Mouse (Mus musculus) regulatory T cell (primary cell): ENCODE data around the gene Casp8.
"Not testable (repeated sequence)": the region's sequence is repeated elsewhere in the genome, so short reads cannot be mapped to it uniquely, and the experiment has no call there.

Experiments
- in situ Hi-C: fragments of 300-600 bp; cut with MboI, MseI; formaldehyde crosslinking; loops from one replicate; pipeline ENCODE4 v1.15.1; 2025; ENCODE audit warnings: high pct_unique_total_duplicates

The Casp8 gene

DNA sequence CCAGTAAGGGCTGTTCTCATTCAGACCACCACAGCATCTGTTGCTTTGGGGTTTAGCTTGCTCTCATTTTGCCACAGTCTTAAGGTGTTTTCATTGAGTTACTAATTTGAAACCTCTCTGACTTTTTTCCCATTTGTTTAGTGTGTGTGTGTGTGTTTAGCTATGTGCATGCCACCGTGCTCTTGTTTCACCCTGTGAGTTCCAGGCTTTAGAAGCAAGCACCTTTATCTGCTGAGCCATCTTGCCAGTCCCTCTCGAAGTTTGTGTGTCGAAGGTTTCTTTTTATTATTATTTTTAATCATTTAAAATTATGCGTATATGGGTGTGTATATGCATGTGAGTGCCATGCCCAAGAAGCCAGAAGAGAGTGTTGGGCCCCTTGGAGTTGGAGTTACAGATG, 3.7 kb downstream of the Casp8 start:
- in situ Hi-C loops = no loop called here

DNA sequence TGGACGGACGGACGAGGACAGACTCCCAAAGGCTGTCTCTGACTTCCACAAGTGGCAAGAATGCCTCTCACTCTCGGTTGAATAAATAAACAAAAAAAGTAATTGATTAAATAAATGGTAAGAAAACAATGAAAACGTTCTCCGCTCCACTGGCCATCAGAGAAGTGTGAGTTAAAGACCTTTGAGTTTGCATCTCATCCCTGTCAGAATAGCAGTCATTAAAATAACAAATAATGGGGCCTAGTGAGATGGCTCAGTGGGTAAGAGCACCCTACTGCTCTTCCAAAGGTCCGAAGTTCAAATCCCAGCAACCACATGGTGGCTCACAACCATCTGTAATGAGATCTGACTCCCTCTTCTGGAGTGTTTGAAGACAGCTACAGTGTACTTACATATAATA, 5.5 kb downstream of the Casp8 start:
- in situ Hi-C loops = not testable (repeated sequence)

DNA sequence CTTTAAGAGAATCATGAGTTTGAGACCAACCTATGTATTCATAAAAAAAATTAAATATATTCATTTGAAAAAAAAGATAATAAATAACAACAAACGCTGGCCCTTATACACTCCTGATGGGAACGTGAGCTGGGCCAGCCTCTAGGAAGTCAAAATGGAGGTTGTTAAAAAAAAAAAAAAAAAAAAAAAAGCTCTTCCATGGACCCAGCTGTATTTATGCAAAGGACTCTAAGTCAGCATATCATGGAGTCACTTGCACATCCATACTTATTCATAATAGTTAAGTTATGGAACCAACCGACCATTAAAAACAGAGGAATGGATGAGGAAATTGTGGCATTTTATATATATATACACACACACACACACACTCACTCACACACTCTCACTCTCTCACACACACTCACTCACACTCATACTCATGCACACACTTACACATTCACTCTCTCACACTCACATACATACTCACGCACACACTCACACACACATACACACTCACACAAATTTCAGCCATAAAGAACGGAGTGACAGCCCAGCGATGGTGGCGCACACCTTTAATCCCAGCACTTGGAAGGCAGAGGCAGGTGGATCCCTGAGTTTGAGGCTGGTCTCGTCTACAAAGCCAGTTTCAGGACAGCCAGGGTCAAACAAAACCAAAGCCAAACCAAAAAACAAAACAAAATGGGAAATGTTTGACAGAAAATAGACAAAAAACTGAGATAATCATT, 6.5 kb downstream of the Casp8 start:
- in situ Hi-C loops = no loop called here

DNA sequence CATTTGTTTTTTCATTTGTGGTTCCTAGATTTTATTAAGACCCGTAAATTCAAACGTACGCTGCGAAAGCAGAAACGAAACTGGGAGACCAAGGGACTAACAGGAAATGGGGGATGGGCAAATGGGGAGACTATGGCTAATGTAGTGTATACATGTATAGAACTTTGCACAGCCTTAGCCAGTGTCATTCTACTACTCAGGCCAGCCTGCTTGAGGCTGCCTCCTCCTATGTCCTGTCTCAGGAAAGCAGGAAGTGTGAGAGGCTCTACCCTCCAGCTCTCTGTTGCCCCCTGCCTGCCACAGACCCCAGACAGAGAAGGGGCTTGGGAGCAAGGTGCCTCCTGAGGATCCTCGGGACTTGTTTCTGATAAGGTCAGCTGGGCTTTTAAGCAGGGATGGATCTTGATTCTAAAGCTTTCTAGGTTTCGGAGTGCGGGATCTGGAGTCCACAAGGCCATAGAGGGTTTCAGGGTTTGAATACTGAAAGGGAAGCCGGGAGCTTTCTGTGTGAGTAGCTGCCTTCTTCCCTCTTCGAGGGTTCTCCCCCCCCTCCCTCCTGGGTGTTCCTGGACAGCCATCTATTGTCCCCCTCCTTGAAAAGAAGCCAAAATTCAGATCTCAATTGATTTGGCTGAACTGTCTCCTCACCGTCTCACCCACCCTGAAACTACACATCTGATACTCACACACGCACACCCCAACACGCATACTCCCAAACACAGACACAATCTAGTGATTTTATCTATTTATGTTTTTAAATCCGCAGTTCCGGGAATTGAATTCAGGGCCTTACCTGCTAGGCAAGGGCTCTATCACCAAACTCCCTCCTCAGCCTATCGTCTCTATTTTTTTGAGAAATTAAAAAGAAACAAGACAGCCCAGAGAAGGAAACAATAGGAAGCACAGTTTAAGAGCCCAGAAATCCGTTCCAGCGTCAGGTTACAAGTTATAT, 7.4 kb downstream of the Casp8 start:
- in situ Hi-C loops = no loop called here

DNA sequence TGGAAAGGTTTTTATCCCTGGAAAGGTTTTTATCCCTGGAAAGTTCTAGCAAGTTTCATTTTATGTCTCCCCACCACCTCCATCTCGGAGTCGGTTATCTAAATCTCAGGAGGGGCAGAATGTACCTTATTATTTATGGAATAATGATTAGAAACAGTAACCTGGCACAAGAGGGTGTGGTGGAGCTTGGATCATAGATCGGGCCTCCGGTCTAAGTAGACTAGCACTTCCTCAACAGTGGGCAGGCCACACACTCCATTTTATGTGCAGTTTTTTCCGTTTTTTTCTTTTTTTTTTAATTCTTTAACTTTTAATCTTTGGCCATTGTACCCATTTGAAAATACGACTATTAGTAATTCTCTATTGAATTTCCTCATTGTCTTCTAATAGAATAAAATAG, 8.4 kb downstream of the Casp8 start:
- in situ Hi-C loops = no loop called here

DNA sequence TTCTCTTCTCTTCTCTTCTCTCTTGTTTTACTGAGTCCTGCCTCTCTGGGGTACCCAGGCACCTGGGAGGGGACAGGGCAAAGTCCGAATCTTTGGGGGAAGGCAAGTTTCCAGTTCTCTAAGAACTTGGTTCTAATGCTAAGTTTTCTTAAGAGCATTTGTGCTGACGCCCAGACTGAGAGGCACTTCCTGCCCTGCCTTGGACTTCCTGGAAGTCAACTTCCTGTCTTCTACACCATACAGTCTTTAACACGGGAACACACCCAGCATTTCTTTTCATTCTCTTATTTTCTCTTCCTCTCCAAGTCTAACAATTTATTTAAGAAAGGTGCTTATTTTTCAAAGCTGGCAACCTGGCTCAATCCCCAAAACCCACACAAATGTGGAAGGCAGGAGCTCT, 11.5 kb downstream of the Casp8 start:
- in situ Hi-C loops = no loop called here

DNA sequence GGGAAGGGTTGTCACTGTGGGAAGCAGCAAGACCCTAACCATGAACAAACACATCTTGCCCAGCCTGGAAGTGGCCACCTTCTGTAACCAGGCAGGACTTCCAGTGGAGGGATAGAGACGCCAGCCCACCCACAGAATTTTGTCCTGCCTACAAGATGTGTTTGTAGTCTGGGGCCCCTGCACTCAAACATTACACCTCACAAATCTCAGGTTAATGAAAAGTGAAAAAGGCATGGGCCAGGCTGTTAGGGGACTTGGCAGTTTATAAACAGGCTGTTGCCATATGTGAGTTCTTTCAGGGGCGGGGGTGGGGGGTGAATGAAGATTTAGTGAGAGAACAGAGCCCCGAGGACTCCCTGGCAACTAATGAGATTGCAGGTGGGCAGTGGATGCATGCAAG, 31.1 kb downstream of the Casp8 start:
- in situ Hi-C loops = no loop called here

DNA sequence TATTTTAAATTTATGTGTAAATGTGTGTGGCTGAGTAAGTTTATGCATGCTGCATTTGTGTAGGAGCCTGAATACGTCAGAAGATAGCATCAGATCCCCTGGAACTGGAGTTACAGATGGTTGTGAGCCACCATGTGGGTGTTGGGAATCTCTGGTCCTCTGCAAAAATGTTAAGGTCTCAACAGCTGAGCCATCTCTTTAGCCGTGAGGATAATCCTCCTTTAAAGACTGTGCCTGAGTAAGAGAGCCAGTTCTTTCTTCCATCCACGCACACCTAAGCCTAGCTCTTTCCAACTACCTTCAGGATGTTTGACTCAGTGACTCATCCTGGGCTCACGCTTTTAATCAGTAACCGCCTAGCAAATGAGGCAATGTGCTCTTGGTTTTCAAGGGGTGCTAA, 35.6 kb downstream of the Casp8 start:
- in situ Hi-C loops = no loop called here

DNA sequence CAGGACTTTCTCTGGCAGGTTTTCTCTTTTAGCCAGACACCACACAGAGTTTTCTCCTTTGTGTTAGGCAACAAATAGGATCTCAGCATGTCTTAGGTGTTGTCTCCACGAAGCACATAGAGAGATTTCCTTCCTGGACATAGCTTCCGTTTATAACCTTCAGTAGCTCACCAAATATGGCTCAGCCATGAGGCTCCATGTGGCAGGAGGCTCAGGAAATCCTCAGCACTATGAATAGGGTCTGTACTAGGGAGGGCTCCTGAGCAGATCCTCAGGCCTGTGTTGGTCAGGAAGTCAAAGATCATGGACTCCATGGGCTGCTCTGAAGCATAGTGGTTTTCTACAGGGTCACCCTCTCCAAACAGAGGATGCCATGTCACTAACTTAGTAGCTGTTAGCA, 37.0 kb downstream of the Casp8 start:
- in situ Hi-C loops = no loop called here

DNA sequence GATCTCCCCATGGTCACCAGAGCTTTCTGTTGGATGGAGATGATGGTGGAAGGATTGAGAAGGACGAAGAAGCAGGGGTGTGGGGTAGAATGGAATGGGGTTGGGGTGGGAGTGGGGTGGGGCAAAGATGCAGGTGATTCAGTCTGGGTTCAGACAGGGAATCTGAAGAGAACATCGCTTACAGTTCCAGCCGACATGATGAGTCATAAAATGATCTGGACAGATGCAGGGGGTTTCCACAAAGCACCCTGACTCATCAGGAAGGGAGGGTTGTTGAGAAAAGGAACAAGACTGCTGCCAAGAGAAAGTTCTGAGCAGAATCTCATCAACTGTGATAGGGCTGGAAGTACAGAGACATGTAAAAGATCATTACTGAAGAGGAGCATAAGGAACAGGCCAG, 61.6 kb downstream of the Casp8 start:
- in situ Hi-C loops = loop anchor here (5.0 kb wide), 1 partner anchor 35 kb away; no protein-coding TSS in a partner anchor

DNA sequence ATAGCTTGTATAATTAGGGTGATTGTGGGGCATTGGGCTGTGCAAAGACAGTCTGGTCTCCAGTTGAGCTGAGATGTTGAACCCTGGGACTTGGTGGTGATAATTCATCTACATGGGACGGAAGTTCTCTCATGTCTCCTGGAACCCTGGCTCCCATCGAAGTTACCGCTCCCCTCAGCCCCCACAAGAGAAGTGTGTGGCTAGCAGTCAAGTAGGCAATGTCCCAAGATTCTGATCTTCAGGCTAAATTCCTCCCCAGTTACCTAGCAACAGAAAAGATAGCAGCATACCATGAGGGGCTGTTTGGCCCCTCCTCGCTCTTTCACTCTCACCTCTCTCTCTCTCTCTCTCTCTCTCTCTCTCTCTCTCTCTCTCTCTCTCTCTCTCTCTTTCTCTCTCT, 64.0 kb downstream of the Casp8 start:
- in situ Hi-C loops = loop anchor here (5.0 kb wide), 1 partner anchor 33 kb away; no protein-coding TSS in a partner anchor

DNA sequence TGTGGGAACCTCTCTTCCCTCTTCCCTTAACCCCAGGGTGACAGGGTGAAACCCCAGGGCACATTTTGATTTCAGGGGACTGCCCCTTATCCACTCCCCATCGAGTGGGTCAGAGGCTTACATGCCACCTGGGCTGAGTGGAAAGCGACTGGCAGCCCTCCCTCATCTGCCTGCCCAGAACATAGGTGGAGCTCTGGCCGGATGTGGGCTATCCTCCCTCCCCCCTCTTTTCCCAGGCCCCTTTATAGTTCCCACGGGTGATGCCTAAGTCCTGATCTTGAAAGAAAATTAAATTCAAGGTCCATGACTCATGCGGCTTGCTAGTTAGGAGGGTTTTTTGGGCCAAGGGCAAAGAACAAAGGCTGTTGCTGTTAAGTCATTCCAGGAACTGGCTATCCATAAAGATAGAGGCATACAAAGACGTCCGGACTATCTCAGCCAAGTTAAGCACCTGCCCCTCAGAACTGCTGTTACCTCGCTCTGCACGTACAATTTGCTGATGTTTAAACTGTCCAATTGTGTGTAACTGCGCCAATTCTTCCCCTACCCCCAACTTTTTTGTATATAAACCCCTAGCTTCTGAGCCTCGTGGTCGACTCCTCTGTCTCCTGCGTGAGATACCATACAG, 64.7 kb downstream of the Casp8 start:
- in situ Hi-C loops = loop anchor here (5.0 kb wide), 1 partner anchor 32 kb away; no protein-coding TSS in a partner anchor

DNA sequence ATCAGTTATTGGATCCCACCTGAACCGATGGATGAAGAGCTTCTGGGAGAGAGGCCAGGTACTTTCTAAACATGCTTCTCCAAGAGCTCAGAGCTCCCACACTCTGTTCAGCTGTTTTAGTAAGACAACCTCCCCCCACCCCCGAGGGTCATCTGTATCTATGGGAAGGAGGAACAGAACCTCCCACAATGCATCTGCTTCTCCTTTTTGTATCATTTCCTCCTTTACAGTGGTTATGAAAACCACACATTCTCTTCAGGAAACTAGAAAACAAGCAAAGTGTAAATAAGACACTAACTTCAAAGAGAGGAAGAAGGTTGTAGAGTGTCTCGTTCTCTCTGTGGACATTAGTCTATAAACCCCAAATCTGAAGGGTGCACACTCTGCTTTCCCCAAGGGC, 65.4 kb downstream of the Casp8 start:
- in situ Hi-C loops = not testable (repeated sequence)

DNA sequence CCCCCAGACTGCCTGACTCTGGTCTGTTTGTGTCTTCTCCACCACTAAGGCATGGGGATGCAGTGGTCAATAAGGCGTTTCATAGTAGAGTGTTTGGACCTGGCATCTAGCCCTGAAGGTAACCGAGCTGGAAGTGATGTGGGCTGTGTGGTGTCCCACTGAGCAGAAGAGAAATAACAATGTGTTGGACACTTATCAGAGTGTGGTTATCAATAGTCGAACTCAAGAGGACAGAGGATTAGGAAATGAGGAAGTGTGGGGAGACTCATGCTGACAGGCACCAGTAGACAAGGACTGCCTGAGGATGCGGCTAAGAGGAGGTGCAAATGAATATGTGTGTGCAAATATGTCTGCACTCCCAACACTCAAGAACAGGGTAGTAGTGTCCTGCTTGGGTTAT, 81.3 kb downstream of the Casp8 start:
- in situ Hi-C loops = loop anchor here (5.0 kb wide), 1 partner anchor 39 kb away; no protein-coding TSS in a partner anchor

DNA sequence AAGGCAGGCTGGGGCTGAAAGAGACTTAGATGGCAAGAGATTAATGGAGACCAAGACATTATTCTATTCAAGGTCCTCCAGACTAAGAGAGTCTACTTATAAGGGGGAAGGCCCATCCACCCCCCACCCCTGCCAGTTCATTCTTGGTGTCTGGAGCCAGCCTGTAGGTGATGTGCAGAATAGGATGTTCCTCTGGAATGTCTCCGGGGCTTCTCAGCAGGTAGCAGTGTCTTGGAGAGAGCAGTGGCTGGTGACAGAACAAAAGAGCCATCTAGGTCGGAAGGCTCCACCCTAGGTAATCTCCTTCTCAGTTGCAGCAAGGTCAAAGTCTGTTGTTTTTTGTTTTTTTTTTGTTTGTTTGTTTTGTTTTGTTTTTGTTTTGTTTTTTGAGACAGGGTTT, 84.1 kb downstream of the Casp8 start:
- in situ Hi-C loops = loop anchor here (5.0 kb wide), 1 partner anchor 42 kb away; no protein-coding TSS in a partner anchor

DNA sequence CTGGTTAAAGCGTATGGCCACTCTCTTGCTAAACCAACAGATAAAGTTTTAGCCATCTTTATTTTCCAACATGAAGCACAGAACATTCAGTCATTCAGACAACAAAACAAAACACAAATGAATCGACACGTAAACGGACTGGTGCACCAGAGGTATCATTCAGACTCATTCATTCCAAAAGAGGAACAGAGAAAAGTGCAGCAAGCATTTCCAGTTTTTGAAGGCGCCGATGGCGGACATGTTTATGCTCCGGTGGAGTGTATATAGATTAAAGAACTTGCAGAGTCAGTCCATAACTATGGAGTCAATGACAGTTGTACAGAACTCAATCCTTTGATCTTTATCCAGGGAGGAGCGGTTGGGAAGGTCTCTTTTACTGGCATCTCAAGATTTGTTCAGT, 88.1 kb downstream of the Casp8 start:
- in situ Hi-C loops = not testable (repeated sequence)

DNA sequence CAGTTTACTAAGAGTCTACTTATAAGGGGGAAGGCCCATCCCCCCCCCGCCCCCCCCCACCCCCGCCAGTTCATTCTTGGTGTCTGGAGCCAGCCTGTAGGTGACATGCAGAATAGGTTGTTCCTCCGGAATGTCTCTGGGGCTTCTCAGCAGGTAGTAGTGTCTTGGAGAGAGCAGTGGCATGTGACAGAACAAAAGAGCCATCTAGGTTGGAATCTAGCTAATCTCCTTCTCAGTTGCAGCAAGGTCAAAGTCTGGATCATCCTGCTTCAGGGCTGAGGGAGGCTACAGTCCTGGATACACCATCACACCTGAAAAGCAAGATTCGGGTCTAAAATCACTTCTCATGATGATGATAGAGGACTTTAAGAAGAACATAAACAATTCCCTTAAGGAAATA, 90.5 kb downstream of the Casp8 start:
- in situ Hi-C loops = no loop called here

DNA sequence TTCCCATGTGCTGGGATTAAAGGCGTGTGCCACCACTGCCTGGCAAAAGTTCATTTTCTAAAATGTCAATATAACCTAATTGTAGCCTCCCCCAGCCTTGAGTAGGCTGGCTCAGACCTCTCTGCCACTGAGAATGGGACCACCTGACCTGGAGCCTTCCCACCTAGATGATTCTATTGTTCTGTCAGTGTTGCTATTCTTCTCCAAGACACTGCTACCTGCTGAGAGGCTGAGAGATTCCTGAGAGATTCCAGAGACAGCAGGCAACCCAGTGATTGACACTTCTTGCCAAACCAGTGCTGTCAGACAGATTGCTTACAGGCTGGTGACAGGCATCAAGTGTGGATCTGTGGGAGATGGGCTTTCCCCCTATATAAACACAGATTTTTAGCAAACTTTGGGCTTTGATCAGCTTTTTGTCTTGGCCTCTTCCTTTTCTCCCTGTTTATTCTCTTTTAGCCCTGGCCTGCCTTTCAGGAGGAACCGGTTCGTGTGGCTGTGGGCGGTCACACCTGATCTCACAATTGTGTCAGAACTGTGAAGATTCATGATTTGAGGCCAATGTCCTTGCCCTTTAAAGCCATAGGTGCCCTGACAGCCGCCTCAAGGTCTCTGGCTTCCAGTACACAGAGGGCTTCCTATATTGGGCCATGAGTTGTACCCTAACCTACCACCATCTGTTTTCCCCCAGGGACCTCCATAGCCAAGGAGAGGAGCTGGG, 94.8 kb downstream of the Casp8 start:
- in situ Hi-C loops = loop anchor here (5.0 kb wide), 2 partner anchors 33 to 198 kb away; no protein-coding TSS in a partner anchor

DNA sequence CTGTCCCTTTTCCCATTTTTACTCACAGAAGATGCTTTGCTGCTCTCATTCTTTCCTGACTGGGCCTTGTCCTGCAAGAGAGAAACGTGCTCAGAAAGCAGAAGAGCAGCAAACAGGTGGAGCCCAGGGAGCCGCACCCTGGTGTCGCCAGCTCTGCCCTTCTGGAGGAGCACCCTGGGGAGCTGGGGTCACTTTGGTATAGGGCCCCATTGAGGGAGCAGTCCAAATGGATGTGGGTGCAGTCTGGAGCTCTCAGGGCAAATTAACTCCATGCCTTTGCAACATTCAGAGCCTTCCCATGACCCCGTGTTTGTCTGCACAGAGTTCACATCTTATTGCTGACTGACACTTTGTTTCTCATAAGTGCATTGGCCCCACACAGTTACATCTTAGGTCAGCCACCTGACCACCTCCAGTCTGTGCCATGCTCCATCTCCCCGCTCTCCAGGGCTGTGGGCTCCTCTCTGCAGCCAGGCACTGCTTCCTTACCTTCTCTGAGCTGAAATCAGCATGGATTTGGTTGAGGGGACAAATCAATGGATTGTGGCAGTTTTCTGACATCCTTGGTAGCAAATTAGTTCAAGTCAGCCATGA, 95.6 kb downstream of the Casp8 start:
- in situ Hi-C loops = loop anchor here (5.0 kb wide), 2 partner anchors 33 to 198 kb away; no protein-coding TSS in a partner anchor

DNA sequence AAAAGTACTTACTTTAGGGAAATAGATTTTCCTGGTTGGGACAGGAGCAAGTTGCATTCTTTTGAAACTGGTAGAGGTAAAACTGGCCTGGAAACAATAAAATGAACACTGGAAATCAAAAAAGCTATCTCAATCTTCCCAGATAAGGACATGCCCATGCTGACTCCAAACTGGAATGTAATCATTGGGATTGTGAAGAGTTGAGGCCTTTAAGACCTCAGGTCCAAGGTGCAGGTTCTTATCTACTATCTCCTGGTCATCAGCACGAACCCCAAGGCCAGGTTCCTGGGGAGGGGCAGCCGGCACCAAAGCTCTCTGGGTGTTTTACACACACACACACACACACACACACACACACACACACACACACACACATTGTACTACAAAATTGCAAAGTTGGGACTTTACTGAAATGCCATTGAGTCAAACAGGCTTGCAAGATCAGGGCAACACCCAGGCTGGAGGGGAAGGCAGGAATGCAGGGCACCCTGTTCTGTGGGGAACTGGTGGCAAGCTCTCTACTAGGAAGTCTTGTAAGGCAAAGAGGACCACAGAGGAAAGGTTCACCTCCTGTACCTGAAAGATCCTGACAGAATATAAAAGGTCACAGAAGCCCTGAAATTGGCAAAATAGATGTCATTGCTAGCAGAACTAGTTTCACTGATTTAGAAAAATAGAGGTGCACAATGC, 96.5 kb downstream of the Casp8 start:
- in situ Hi-C loops = loop anchor here (5.0 kb wide), 2 partner anchors 34 to 199 kb away; no protein-coding TSS in a partner anchor
